Mouse (Mus musculus): ENCODE results near the gene Gm14137. TPM values are rescaled to one million over a fixed set of nuclear protein-coding genes. Genes with fewer than 3 reads are reported as not detected.

The Gm14137 gene
- polyA plus RNA-seq, 1 experiment from 2014 or later, result 0.17 TPM

- ATAC-seq (ENCODE audit: insufficient read depth, low FRiP score, low TSS enrichment) (peak; percentile 60), DNase-seq (ENCODE audit: low spot score) (no peak)
- Histone ChIP-seq H3K4me3 (ENCODE audit: low read depth, low read length) (peak overlapping the region; percentile 80), H3K9me3 (ENCODE audit: control insufficient read depth, low read length) (no peaks in the 10 kb centered on the region), H3K9ac (ENCODE audit: low read length) (peak overlapping the region; percentile 75), H3K27ac (ENCODE audit: low read depth, low read length) (no peak overlapping the region), H3K27me3 (ENCODE audit: control insufficient read depth, insufficient read depth, low read length) (no peaks in the 10 kb centered on the region), H3K4me1 (ENCODE audit: control insufficient read depth, insufficient read depth, low read length) (peaks cover 8% of the 10 kb centered on the region; the same call in 1 of the 2 replicates), H3K36me3 (ENCODE audit: control insufficient read depth, insufficient read depth, low read length) (no peaks in the 10 kb centered on the region; the same call in 1 of the 2 replicates), H3K4me2 (ENCODE audit: low read depth) (peak overlapping the region; percentile 62)
- 7% methylated on average over 33 of the region's 34 CpGs for whole genome bisulfite sequencing
Observed at GRCm38 (mm10) chr2:119156081-119156680, 18.1 kb upstream of the Gm14137 start.

- no peaks in the 10 kb centered on the region for H3K27me3 ChIP-seq (ENCODE audit: control insufficient read depth, insufficient read depth, low read length)
- H3K9me3 ChIP-seq (ENCODE audit: control insufficient read depth, low read length), result no peaks in the 10 kb centered on the region
- H3K4me2 ChIP-seq (ENCODE audit: low read depth), result peak within 1 kb of the TSS; percentile 62
- H3K9ac ChIP-seq (ENCODE audit: low read length), result peak within 1 kb of the TSS; percentile 75
- H3K4me1 ChIP-seq (ENCODE audit: control insufficient read depth, insufficient read depth, low read length), result peaks cover 8% of the 10 kb centered on the region; the same call in 1 of the 2 replicates
- under 1% methylated on average over 57 of the region's 57 CpGs for WGBS
- peak within 1 kb of the TSS; percentile 80 for H3K4me3 ChIP-seq (ENCODE audit: low read depth, low read length)
- DNase-seq (ENCODE audit: low spot score), result peak; percentile 96
- ATAC-seq (ENCODE audit: insufficient read depth, low FRiP score, low TSS enrichment), result peak; percentile 93
- H3K27ac ChIP-seq (ENCODE audit: low read depth, low read length), result no peak within 1 kb of the TSS
- H3K36me3 ChIP-seq (ENCODE audit: control insufficient read depth, insufficient read depth, low read length), result no peaks in the 10 kb centered on the region; the same call in 1 of the 2 replicates
Observed at GRCm38 (mm10) chr2:119156681-119157572, 17.4 kb upstream of the Gm14137 start, which contains the start of gene Rmdn3. TSS of gene Rmdn3 (minus strand) at chr2:119157034.

GRCm38 (mm10) chr2:119157836-119158235 lies 16.5 kb upstream of the Gm14137 start:
- Histone ChIP-seq H3K36me3 (ENCODE audit: control insufficient read depth, insufficient read depth, low read length) (no peaks in the 10 kb centered on the region; the same call in 1 of the 2 replicates), H3K4me3 (ENCODE audit: low read depth, low read length) (no peak overlapping the region), H3K9me3 (ENCODE audit: control insufficient read depth, low read length) (no peaks in the 10 kb centered on the region), H3K27me3 (ENCODE audit: control insufficient read depth, insufficient read depth, low read length) (no peaks in the 10 kb centered on the region), H3K9ac (ENCODE audit: low read length) (no peak overlapping the region), H3K4me1 (ENCODE audit: control insufficient read depth, insufficient read depth, low read length) (peaks cover 8% of the 10 kb centered on the region; the same call in 1 of the 2 replicates), H3K4me2 (ENCODE audit: low read depth) (no peak overlapping the region), H3K27ac (ENCODE audit: low read depth, low read length) (no peak overlapping the region)
- DNase-seq (ENCODE audit: low spot score), result no peak
- no peak for ATAC-seq (ENCODE audit: insufficient read depth, low FRiP score, low TSS enrichment)

GRCm38 (mm10) chr2:119161247-119161646 lies 13.1 kb upstream of the Gm14137 start:
- no peak overlapping the region for H3K9ac ChIP-seq (ENCODE audit: low read length)
- no peaks in the 10 kb centered on the region for H3K4me1 ChIP-seq (ENCODE audit: control insufficient read depth, insufficient read depth, low read length)
- H3K4me3 ChIP-seq (ENCODE audit: low read depth, low read length), result no peak overlapping the region
- ATAC-seq (ENCODE audit: insufficient read depth, low FRiP score, low TSS enrichment) (no peak), DNase-seq (ENCODE audit: low spot score) (no peak)
- 0 out of 2 replicates have a peak, but pooled peaks cover 4% of the 10 kb centered on the region for H3K27me3 ChIP-seq (ENCODE audit: control insufficient read depth, insufficient read depth, low read length)
- WGBS, result 33% methylated on average over 2 of the region's 2 CpGs
- no peaks in the 10 kb centered on the region for H3K9me3 ChIP-seq (ENCODE audit: control insufficient read depth, low read length)
- no peak overlapping the region for H3K4me2 ChIP-seq (ENCODE audit: low read depth)
- H3K36me3 ChIP-seq (ENCODE audit: control insufficient read depth, insufficient read depth, low read length), result no peaks in the 10 kb centered on the region
- no peak overlapping the region for H3K27ac ChIP-seq (ENCODE audit: low read depth, low read length)

GRCm38 (mm10) chr2:119163135-119163534 lies 11.2 kb upstream of the Gm14137 start:
- no peak overlapping the region for H3K4me2 ChIP-seq (ENCODE audit: low read depth)
- H3K36me3 ChIP-seq (ENCODE audit: control insufficient read depth, insufficient read depth, low read length), result no peaks in the 10 kb centered on the region
- peaks cover 16% of the 10 kb centered on the region for H3K27me3 ChIP-seq (ENCODE audit: control insufficient read depth, insufficient read depth, low read length)
- 71% methylated on average over 3 of the region's 3 CpGs for WGBS
- no peak overlapping the region for H3K4me3 ChIP-seq (ENCODE audit: low read depth, low read length)
- ATAC-seq (ENCODE audit: insufficient read depth, low FRiP score, low TSS enrichment) (no peak), DNase-seq (ENCODE audit: low spot score) (no peak)
- no peak overlapping the region for H3K27ac ChIP-seq (ENCODE audit: low read depth, low read length)
- no peaks in the 10 kb centered on the region for H3K4me1 ChIP-seq (ENCODE audit: control insufficient read depth, insufficient read depth, low read length)
- no peak overlapping the region for H3K9ac ChIP-seq (ENCODE audit: low read length)
- no peaks in the 10 kb centered on the region for H3K9me3 ChIP-seq (ENCODE audit: control insufficient read depth, low read length)

GRCm38 (mm10) chr2:119163999-119164398 lies 10.3 kb upstream of the Gm14137 start:
- Histone ChIP-seq H3K27ac (ENCODE audit: low read depth, low read length) (no peak overlapping the region), H3K9me3 (ENCODE audit: control insufficient read depth, low read length) (no peaks in the 10 kb centered on the region), H3K4me1 (ENCODE audit: control insufficient read depth, insufficient read depth, low read length) (no peaks in the 10 kb centered on the region), H3K4me2 (ENCODE audit: low read depth) (no peak overlapping the region), H3K36me3 (ENCODE audit: control insufficient read depth, insufficient read depth, low read length) (no peaks in the 10 kb centered on the region), H3K9ac (ENCODE audit: low read length) (no peak overlapping the region), H3K4me3 (ENCODE audit: low read depth, low read length) (no peak overlapping the region), H3K27me3 (ENCODE audit: control insufficient read depth, insufficient read depth, low read length) (peaks cover 19% of the 10 kb centered on the region)
- DNase-seq (ENCODE audit: low spot score), result no peak
- ATAC-seq (ENCODE audit: insufficient read depth, low FRiP score, low TSS enrichment), result no peak
- WGBS, result 91% methylated on average over 4 of the region's 4 CpGs

- DNase-seq (ENCODE audit: low spot score), result no peak
- Histone ChIP-seq H3K9me3 (ENCODE audit: control insufficient read depth, low read length) (no peaks in the 10 kb centered on the region), H3K27ac (ENCODE audit: low read depth, low read length) (no peak overlapping the region), H3K4me3 (ENCODE audit: low read depth, low read length) (no peak overlapping the region), H3K4me1 (ENCODE audit: control insufficient read depth, insufficient read depth, low read length) (no peaks in the 10 kb centered on the region), H3K4me2 (ENCODE audit: low read depth) (no peak overlapping the region), H3K27me3 (ENCODE audit: control insufficient read depth, insufficient read depth, low read length) (peaks cover 22% of the 10 kb centered on the region), H3K36me3 (ENCODE audit: control insufficient read depth, insufficient read depth, low read length) (no peaks in the 10 kb centered on the region), H3K9ac (ENCODE audit: low read length) (no peak overlapping the region)
- ATAC-seq (ENCODE audit: insufficient read depth, low FRiP score, low TSS enrichment), result no peak
Observed at GRCm38 (mm10) chr2:119165401-119165800, 8.9 kb upstream of the Gm14137 start.

GRCm38 (mm10) chr2:119166901-119167865 lies 7.1 kb upstream of the Gm14137 start, which contains the start of gene Gchfr:
TSS of gene Gchfr (plus strand) at chr2:119167773.
- Histone ChIP-seq H3K4me2 (ENCODE audit: low read depth) (peak within 1 kb of the TSS; percentile 98), H3K9ac (ENCODE audit: low read length) (peak within 1 kb of the TSS; percentile 49; the same call in 1 of the 2 replicates), H3K9me3 (ENCODE audit: control insufficient read depth, low read length) (no peaks in the 10 kb centered on the region), H3K4me1 (ENCODE audit: control insufficient read depth, insufficient read depth, low read length) (0 out of 2 replicates have a peak, but pooled peaks cover 3% of the 10 kb centered on the region), H3K27me3 (ENCODE audit: control insufficient read depth, insufficient read depth, low read length) (peaks cover 22% of the 10 kb centered on the region), H3K36me3 (ENCODE audit: control insufficient read depth, insufficient read depth, low read length) (no peaks in the 10 kb centered on the region; the same call in 1 of the 2 replicates), H3K27ac (ENCODE audit: low read depth, low read length) (no peak within 1 kb of the TSS), H3K4me3 (ENCODE audit: low read depth, low read length) (peak within 1 kb of the TSS; percentile 45)
- peak; percentile 80 for DNase-seq (ENCODE audit: low spot score)
- peak; percentile 84 for ATAC-seq (ENCODE audit: insufficient read depth, low FRiP score, low TSS enrichment)
- under 1% methylated on average over 53 of the region's 60 CpGs for WGBS

All from neural tube, embryonic 11.5 days (tissue).